Mouse (Mus musculus) gastrocnemius, adult 18-20 months (tissue): ENCODE data around the gene Ccdc71. TPM values are rescaled to one million over a fixed set of nuclear protein-coding genes. Genes with fewer than 3 reads are reported as not detected.

Source experiments
- DNase-seq: peaks from one replicate; pipeline ENCODE4 v3.0.0; 2021; ENCODE audit warnings: low spot score
- total RNA-seq, 2 experiments: library from RNA; stranded (reverse); gene quantifications; 2 replicates each; pipeline ENCODE4 v1.2.3; 2021

Gene Ccdc71
- total RNA-seq, 2 experiments from 2014 or later, result 14.4 to 15.2 TPM

GRCm38 (mm10) chr9:108488403-108488802 lies 28.1 kb downstream of the Ccdc71 start:
- no peak for DNase-seq

GRCm38 (mm10) chr9:108489215-108489614 lies 28.9 kb downstream of the Ccdc71 start:
- DNase-seq, result no peak

- DNase-seq, result no peak
Observed at GRCm38 (mm10) chr9:108489702-108490558, 29.6 kb downstream of the Ccdc71 start.

GRCm38 (mm10) chr9:108490559-108491285 lies 30.4 kb downstream of the Ccdc71 start, which contains the start of gene Usp19:
Gene Usp19, plus strand, starts transcription at chr9:108490602.
- peak; percentile 96 for DNase-seq

- no peak for DNase-seq
Observed at GRCm38 (mm10) chr9:108491286-108491580, 30.9 kb downstream of the Ccdc71 start.

GRCm38 (mm10) chr9:108492043-108492750 lies 31.9 kb downstream of the Ccdc71 start:
- peak; percentile 54 for DNase-seq

GRCm38 (mm10) chr9:108493246-108493645 lies 32.9 kb downstream of the Ccdc71 start:
- no peak for DNase-seq

GRCm38 (mm10) chr9:108494146-108494825 lies 34.0 kb downstream of the Ccdc71 start:
- DNase-seq, result no peak

- no peak for DNase-seq
Observed at GRCm38 (mm10) chr9:108494905-108495304, 34.6 kb downstream of the Ccdc71 start.

GRCm38 (mm10) chr9:108499231-108499630 lies 38.9 kb downstream of the Ccdc71 start:
- DNase-seq, result no peak

- no peak for DNase-seq
Observed at GRCm38 (mm10) chr9:108499943-108500342, 39.6 kb downstream of the Ccdc71 start.

- DNase-seq, result no peak
Observed at GRCm38 (mm10) chr9:108506901-108507300, 46.6 kb downstream of the Ccdc71 start.

GRCm38 (mm10) chr9:108507619-108508434 lies 47.5 kb downstream of the Ccdc71 start, which contains the start of gene Qars:
Gene Qars, plus strand, starts transcription at chr9:108507706.
- peak; percentile 95 for DNase-seq

GRCm38 (mm10) chr9:108508776-108509175 lies 48.4 kb downstream of the Ccdc71 start:
- no peak for DNase-seq

Other genes with a start within 250 kb of the Ccdc71 start
- gene Dag1, start 196.6 kb upstream of the Ccdc71 start, total RNA-seq, result 100 to 1,000 TPM; 166 to 173 TPM
- 10 to 100 TPM; 12.3 to 13.1 TPM for gene Nicn1, start 170.1 kb upstream of the Ccdc71 start, total RNA-seq
- 1 to 10 TPM in 1 of 2 experiments, under 1 TPM in 1; 0.83 to 1.0 TPM for gene Amt, start 163.7 kb upstream of the Ccdc71 start, total RNA-seq
- 100 to 1,000 TPM in 1 of 2 experiments, 10 to 100 TPM in 1; 91.8 to 111 TPM for gene Rhoa, start 154.4 kb upstream of the Ccdc71 start, total RNA-seq
- gene Tcta, start 154.4 kb upstream of the Ccdc71 start, total RNA-seq, result 10 to 100 TPM; 28.0 to 35.6 TPM
- gene Gpx1, start 121.6 kb upstream of the Ccdc71 start, total RNA-seq, result 10 to 100 TPM; 63.2 to 67.5 TPM
- gene Usp4, start 112.7 kb upstream of the Ccdc71 start, total RNA-seq, result 10 to 100 TPM; 81.6 to 89.2 TPM
- 1 to 10 TPM in 1 of 2 experiments, under 1 TPM in 1; 0.85 to 1.4 TPM for gene 1700102P08Rik, start 67.7 kb upstream of the Ccdc71 start, total RNA-seq
- not detected for gene Ccdc36, start 32.0 kb upstream of the Ccdc71 start, total RNA-seq
- not detected for gene BC048562, start 24.0 kb upstream of the Ccdc71 start, total RNA-seq
- 1 to 10 TPM; 1.8 to 2.2 TPM for gene Klhdc8b, start 1.1 kb downstream of the Ccdc71 start, total RNA-seq
- gene Lamb2, start 19.2 kb downstream of the Ccdc71 start, total RNA-seq, result 100 to 1,000 TPM; 117 to 126 TPM
- gene Usp19, start 30.1 kb downstream of the Ccdc71 start, total RNA-seq, result 100 to 1,000 TPM; 126 to 127 TPM
- gene Qars, start 47.2 kb downstream of the Ccdc71 start, total RNA-seq, result 10 to 100 TPM; 83.0 to 86.4 TPM
- 10 to 100 TPM; 47.3 to 57.4 TPM for gene Qrich1, start 56.3 kb downstream of the Ccdc71 start, total RNA-seq
- gene Impdh2, start 99.8 kb downstream of the Ccdc71 start, total RNA-seq, result 10 to 100 TPM; 61.3 to 63.2 TPM
- 10 to 100 TPM; 29.3 to 30.0 TPM for gene Ndufaf3, start 106.9 kb downstream of the Ccdc71 start, total RNA-seq
- gene Dalrd3, start 109.4 kb downstream of the Ccdc71 start, total RNA-seq, result 1 to 10 TPM; 7.5 to 8.9 TPM
- 1 to 10 TPM; 6.4 to 7.9 TPM for gene Wdr6, start 118.2 kb downstream of the Ccdc71 start, total RNA-seq
- gene P4htm, start 137.1 kb downstream of the Ccdc71 start, total RNA-seq, result 1 to 10 TPM; 3.4 to 4.1 TPM
- gene Arih2, start 188.9 kb downstream of the Ccdc71 start, total RNA-seq, result 10 to 100 TPM; 73.1 to 84.5 TPM
- gene Slc25a20, start 201.6 kb downstream of the Ccdc71 start, total RNA-seq, result 10 to 100 TPM; 68.1 to 85.0 TPM
- 100 to 1,000 TPM; 164 to 169 TPM for gene Prkar2a, start 228.8 kb downstream of the Ccdc71 start, total RNA-seq